Mouse (Mus musculus) embryonic facial prominence, embryonic 11.5 days (tissue): ENCODE measurements around the gene Zfp697. TPM values are rescaled to one million over a fixed set of nuclear protein-coding genes. Genes with fewer than 3 reads are reported as not detected.
"Not testable (repeated sequence)": the region's sequence is repeated elsewhere in the genome, so short reads cannot be mapped to it uniquely, and the experiment has no call there.

Experiments
- ATAC-seq: fragments of 200-750 bp; cut with Nextera tagmentation; replicated peaks from 2 replicates; pipeline ENCODE4 v1.8.0; 2017; ENCODE audit warnings: low read depth; ENCODE audit not compliant: insufficient number of reproducible peaks, low FRiP score, low TSS enrichment
- DNase-seq: peaks from one replicate; pipeline ENCODE4 v3.0.0-alpha.2; 2015; ENCODE audit warnings: low spot score
- H3K27ac ChIP-seq: fragments of 300-500 bp; sonication (generic); replicated peaks from 2 replicates; pipeline ENCODE4 v1.5.1; 2014; ENCODE audit warnings: mild to moderate bottlenecking, low read depth, low read length, control low read depth
- H3K27me3 ChIP-seq: fragments of 300-500 bp; sonication (generic); 2 replicates; pipeline ENCODE4 v1.6.1; 2014; ENCODE audit warnings: mild to moderate bottlenecking, low read length, moderate library complexity, mixed read lengths; ENCODE audit not compliant: control insufficient read depth, insufficient read depth
- H3K36me3 ChIP-seq: fragments of 300-500 bp; sonication (generic); replicated peaks from 2 replicates; pipeline ENCODE4 v1.6.1; 2014; ENCODE audit warnings: low read depth, mild to moderate bottlenecking, low read length, moderate library complexity, mixed read lengths; ENCODE audit not compliant: control insufficient read depth, insufficient read depth
- H3K4me1 ChIP-seq: fragments of 300-500 bp; sonication (generic); 2 replicates; pipeline ENCODE4 v1.6.1; 2014; ENCODE audit warnings: low read length, mixed read lengths; ENCODE audit not compliant: control insufficient read depth, insufficient read depth
- H3K4me2 ChIP-seq: fragments of 300-500 bp; sonication (generic); 2 replicates; pipeline ENCODE4 v1.6.1; 2014; ENCODE audit warnings: low read depth, mild to moderate bottlenecking, control low read depth, low read length, moderate library complexity
- H3K4me3 ChIP-seq: fragments of 300-500 bp; sonication (generic); 2 replicates; pipeline ENCODE4 v1.5.1; 2014; ENCODE audit warnings: low read depth, low read length, control low read depth
- H3K9ac ChIP-seq: fragments of 300-500 bp; sonication (generic); replicated peaks from 2 replicates; pipeline ENCODE4 v1.6.1; 2014; ENCODE audit warnings: mild to moderate bottlenecking, control low read depth, low read length
- H3K9me3 ChIP-seq: fragments of 300-500 bp; sonication (generic); replicated peaks from 2 replicates; pipeline ENCODE4 v1.6.1; 2016; ENCODE audit warnings: mild to moderate bottlenecking, low read length, inconsistent platforms, mixed read lengths; ENCODE audit not compliant: control insufficient read depth
- WGBS: fragments of 180-500 bp; shearing (Covaris S2); extraction: QIAGEN DNeasy Blood & Tissue Kit; methylation state at CpG from one replicate; pipeline ENCODE4 v1.1.7; 2014; 5-methylcytosine and 5-hydroxymethylcytosine counted together
- polyA plus RNA-seq: library from polyadenylated mRNA; unstranded; fragments of >200 nt; fragmentation: Nextera tagmentation; extraction: Ambion mirVana; gene quantifications from 2 replicates; pipeline ENCODE4 v1.2.1, GENCODE M21; 2014

Gene Zfp697
- polyA plus RNA-seq, 1 experiment from 2014 or later, result 9.7 TPM

DNA sequence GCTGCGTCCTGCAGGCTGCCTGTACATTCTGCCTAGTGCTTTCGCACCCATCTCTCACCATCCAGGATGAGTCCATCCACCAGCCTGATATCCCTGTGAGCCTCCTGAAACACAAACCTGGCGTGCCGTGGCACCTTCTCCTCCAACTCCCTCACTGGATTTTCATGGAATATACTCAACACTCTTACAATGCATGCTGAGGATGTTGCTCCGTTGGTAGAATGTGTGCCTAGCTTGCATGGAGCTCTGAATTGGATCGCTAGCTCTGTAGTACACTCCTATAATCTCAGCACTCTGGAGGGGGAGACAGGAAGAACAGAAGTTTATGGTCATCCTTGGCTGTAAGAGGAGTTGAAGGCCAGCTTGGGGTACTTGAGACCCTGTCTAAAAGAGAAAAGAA is 23.6 kb downstream of the Zfp697 start:
- H3K4me2 ChIP-seq, H3K4me1 ChIP-seq, H3K9me3 ChIP-seq, ATAC-seq, H3K27me3 ChIP-seq, H3K36me3 ChIP-seq, DNase-seq, H3K9ac ChIP-seq, H3K4me3 ChIP-seq, H3K27ac ChIP-seq: not testable (repeated sequence)
- WGBS, result 91% methylated on average over 5 of the region's 6 CpGs

DNA sequence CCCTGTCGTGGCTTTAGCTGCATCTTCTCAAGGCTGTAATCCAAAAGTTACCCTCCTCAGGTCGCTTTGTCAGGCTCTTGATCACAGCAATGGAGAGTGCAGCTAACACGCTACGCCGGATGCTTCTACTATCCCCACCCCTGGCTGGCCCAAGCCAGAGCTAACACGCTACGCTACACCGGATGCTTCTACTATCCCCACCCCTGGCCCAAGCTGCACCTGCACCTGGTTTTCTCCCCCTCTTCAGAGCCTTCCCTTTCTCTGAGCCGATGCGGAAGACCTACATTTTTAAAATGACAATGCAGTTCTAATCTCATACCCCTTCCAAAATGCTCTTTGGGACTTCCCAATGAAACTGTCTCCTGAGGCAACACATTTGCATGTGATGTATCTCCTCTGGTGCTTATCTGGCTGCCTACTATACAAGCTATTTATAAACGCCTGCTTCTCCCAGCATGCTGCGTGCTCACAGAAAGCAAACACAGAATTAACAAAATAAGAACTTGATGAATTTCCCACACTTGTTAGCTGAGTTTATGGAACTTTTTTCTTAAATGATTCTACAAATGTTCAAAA is 24.4 kb downstream of the Zfp697 start:
- not testable (repeated sequence) for H3K4me3 ChIP-seq
- 71% methylated on average over 12 of the region's 12 CpGs for WGBS

DNA sequence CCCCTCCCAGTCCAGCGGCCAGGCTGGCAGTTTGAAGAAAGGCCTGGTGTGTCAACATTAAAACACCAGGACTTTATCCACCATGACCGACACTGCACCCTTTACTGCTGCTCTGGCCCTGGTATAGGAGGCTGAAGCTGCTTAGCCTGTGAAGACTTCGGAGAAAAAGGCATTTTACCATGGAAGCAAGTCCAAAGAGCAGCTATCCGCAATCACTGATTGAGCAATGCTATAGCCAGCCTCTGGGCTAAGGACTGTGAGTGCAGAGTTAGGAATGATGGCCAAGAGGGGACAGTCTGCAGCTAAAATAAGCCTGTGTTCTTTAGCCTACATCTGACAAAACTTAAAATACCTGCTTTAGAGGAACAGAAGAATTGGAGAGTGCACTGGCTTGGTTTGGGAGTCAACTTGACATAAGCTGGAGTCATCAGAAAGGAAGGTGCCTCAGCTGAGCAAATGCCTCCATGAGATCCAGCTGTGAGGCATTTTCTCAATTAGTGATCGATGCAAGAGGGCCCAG is 25.1 kb downstream of the Zfp697 start:
- not testable (repeated sequence) for H3K36me3 ChIP-seq, H3K27me3 ChIP-seq, H3K4me2 ChIP-seq, H3K4me3 ChIP-seq, ATAC-seq, H3K4me1 ChIP-seq, H3K27ac ChIP-seq, H3K9me3 ChIP-seq, H3K9ac ChIP-seq, DNase-seq
- 68% methylated on average over 5 of the region's 5 CpGs for WGBS

More for the DNA sequence above, 24.4 kb downstream of the Zfp697 start:
- DNase-seq, H3K4me1 ChIP-seq, H3K9me3 ChIP-seq, H3K4me2 ChIP-seq, H3K9ac ChIP-seq, H3K27ac ChIP-seq, ATAC-seq, H3K27me3 ChIP-seq, H3K36me3 ChIP-seq: not testable (repeated sequence)

DNA sequence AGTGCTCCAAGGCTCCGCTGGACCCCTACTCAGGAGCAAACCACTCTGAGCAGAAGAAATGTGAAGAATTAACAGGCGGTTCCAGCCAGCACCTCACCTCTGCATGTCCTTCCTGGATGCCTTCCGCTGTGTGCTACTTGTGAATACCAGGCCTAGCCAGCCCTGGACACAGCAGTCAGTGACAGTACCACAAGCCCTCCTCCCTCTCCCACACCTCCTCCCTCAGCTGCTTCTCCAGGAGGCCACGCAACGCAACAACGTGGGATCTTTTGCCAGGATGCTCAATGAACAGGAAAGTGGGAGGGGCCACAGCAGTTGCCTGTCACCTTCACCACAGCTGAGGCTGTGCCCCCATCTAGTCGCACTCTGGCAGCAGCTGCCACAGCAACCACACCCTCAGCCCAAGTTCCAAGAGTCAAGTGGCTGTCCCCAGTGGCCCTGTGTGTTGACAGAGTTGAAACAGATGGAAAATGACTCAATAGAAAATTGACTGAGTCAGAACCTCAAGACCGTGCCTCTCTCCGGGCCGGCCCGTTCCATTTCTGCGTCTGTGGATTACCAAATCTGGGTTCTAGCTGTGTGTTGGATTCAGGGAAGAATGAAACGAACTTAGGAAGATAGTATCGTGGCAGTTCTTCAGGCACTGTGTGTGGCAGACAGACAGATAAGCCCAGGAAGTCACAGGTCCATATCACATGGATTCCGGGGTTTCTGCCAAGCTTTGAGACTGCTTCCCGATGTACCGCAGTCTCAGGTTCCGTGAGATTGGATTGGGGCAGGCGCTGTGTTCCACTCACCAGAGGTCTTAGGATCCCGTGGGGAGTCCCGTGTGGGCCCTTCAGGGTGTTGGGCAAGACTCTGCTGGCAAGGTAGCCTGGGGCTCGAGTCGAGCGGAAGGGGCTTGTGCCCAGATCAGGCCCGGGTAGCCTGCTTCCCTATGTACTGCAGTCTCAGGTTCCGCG is 28.6 kb downstream of the Zfp697 start:
- H3K9ac ChIP-seq, DNase-seq, H3K4me1 ChIP-seq, H3K36me3 ChIP-seq, H3K27ac ChIP-seq, ATAC-seq, H3K4me3 ChIP-seq, H3K9me3 ChIP-seq, H3K27me3 ChIP-seq, H3K4me2 ChIP-seq: not testable (repeated sequence)
- 93% methylated on average over 16 of the region's 27 CpGs for WGBS

DNA sequence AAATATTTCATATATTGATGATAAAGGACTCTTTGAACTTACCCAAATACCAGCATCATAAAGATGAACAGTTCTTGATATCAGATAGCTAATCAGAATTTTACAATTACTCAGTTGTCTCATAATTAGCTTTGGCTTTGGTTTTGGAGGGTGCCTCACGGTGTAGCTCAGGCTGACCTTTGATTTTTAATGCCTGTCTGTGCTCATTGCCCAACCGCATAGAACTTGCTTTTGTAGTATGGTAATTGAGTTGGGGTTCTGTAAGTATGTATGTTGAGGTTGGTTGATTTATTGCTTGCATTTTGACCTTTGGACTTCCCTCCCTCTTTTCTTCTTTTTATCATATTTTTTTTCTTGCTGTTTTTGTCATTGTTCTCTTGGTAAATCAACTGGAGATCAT is 31.5 kb downstream of the Zfp697 start:
- no peaks in the 10 kb centered on the region for H3K4me1 ChIP-seq
- H3K9me3 ChIP-seq, result no peaks in the 10 kb centered on the region
- H3K36me3 ChIP-seq, result no peaks in the 10 kb centered on the region
- no peak overlapping the region for H3K9ac ChIP-seq
- H3K4me3 ChIP-seq, result no peak overlapping the region
- WGBS, result 87% methylated on average over 2 of the region's 2 CpGs
- no peak for DNase-seq
- no peak overlapping the region for H3K27ac ChIP-seq
- no peaks in the 10 kb centered on the region for H3K27me3 ChIP-seq
- H3K4me2 ChIP-seq, result no peak overlapping the region
- ATAC-seq, result no peak

DNA sequence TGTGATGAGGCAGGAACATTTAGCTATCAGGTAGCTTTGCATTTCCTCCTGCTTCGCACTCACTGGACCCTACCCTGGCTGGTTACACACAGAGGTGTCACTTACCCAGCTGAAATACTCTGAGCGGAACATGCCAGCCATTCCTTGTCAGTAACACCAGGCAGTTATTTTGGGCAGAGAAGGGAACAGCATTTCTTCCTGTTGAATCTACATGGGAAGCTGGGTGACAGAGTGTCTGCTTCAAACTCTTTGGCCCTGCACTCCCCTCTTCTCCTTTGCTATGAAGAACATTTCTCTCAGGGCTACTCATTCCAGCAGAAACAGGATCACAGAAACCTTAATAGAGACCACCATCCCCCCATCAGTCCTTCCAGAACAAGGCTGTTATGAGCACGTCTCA is 32.0 kb downstream of the Zfp697 start:
- 90% methylated on average over 3 of the region's 3 CpGs for WGBS
- no peaks in the 10 kb centered on the region for H3K4me1 ChIP-seq

DNA sequence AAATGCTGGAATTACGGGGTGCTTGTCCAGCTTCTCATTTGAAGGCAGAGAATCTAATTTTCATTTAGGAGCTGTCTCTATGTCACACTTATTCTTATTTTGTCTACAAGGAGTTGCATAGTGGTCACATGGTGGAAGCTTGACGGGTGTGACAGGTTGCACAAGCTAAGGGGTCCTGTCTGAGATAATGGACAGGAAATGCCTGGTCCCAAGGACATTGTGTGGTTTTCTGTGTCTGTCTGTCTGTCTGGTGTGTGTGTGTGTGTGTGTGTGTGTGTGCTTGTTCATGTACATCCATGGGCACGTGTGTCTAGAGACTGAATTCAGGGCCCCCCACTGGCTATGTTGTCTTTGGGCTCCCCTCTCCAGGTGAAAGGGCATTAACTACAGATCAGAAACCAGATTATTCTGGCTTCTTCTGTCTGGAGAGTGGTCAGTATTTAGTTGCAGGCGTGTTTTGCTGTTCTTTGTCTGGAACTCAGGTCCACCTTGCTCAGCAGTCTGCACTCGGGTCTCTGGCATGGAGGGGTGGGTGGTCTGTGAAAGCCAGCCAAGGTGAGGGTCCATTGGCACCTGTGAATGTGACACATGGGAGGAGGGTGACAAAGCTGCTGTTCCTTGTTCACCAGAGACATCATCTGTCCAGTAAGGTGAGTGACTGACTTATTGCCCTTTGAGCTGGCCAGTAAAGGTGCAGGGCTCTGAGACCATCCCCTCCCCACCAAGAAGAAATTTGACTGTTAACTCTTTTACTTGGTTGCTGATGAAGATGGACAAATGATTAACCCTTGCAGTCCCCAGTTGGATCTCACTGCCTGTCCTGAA is 34.4 kb downstream of the Zfp697 start:
- WGBS, result 81% methylated on average over 5 of the region's 5 CpGs

More for the DNA sequence above, 32.0 kb downstream of the Zfp697 start:
- H3K4me2 ChIP-seq, result no peak overlapping the region
- no peak overlapping the region for H3K4me3 ChIP-seq
- no peaks in the 10 kb centered on the region for H3K36me3 ChIP-seq
- no peak for ATAC-seq
- H3K27ac ChIP-seq, result no peak overlapping the region
- H3K9ac ChIP-seq, result no peak overlapping the region
- no peak for DNase-seq
- H3K9me3 ChIP-seq, result no peaks in the 10 kb centered on the region
- no peaks in the 10 kb centered on the region for H3K27me3 ChIP-seq

More for the DNA sequence above, 34.4 kb downstream of the Zfp697 start:
- Histone ChIP-seq H3K4me1 (no peaks in the 10 kb centered on the region), H3K27me3 (no peaks in the 10 kb centered on the region), H3K4me2 (no peak overlapping the region), H3K9me3 (no peaks in the 10 kb centered on the region), H3K9ac (no peak overlapping the region), H3K4me3 (no peak overlapping the region), H3K27ac (no peak overlapping the region), H3K36me3 (no peaks in the 10 kb centered on the region)
- ATAC-seq (no peak), DNase-seq (no peak)
